Mouse (Mus musculus) heart, embryonic 15.5 days (tissue): ENCODE measurements around the gene Bnc2. TPM values are rescaled to one million over a fixed set of nuclear protein-coding genes. Genes with fewer than 3 reads are reported as not detected.

Experiments used
- ATAC-seq: fragments of 200-750 bp; cut with Nextera tagmentation; replicated peaks from 2 replicates; pipeline ENCODE4 v1.8.0; 2017; ENCODE audit warnings: low read depth, moderate TSS enrichment; ENCODE audit not compliant: insufficient number of reproducible peaks, insufficient read depth, low FRiP score
- H3K27ac ChIP-seq: fragments of 300-500 bp; sonication (generic); 2 replicates; pipeline ENCODE4 v1.5.1; 2015; ENCODE audit warnings: mild to moderate bottlenecking, inconsistent platforms
- H3K27me3 ChIP-seq: fragments of 300-500 bp; sonication (generic); 2 replicates; pipeline ENCODE4 v1.6.1; 2015; ENCODE audit warnings: inconsistent platforms
- H3K36me3 ChIP-seq: fragments of 300-500 bp; sonication (generic); 2 replicates; pipeline ENCODE4 v1.6.1; 2015; ENCODE audit warnings: mild to moderate bottlenecking, inconsistent platforms
- H3K4me1 ChIP-seq: fragments of 300-500 bp; sonication (generic); replicated peaks from 2 replicates; pipeline ENCODE4 v1.6.1; 2015; ENCODE audit warnings: inconsistent platforms
- H3K4me2 ChIP-seq: fragments of 300-500 bp; sonication (generic); 2 replicates; pipeline ENCODE4 v1.6.1; 2015; ENCODE audit warnings: inconsistent platforms, mild to moderate bottlenecking, moderate library complexity
- H3K4me3 ChIP-seq: fragments of 300-500 bp; sonication (generic); 2 replicates; pipeline ENCODE4 v1.5.1; 2015; ENCODE audit warnings: mild to moderate bottlenecking, inconsistent platforms
- H3K9ac ChIP-seq: fragments of 300-500 bp; sonication (generic); 2 replicates; pipeline ENCODE4 v1.6.1; 2015; ENCODE audit warnings: mild to moderate bottlenecking, inconsistent platforms
- H3K9me3 ChIP-seq: fragments of 300-500 bp; sonication (generic); replicated peaks from 2 replicates; pipeline ENCODE4 v1.6.1; 2016; ENCODE audit warnings: inconsistent platforms
- WGBS: fragments of 180-500 bp; shearing (Covaris S2); methylation state at CpG from one replicate; pipeline ENCODE4 v1.1.7; 2015; ENCODE audit warnings: mixed read lengths; 5-methylcytosine and 5-hydroxymethylcytosine counted together
- polyA plus RNA-seq: library from polyadenylated mRNA; unstranded; fragments of >200 nt; fragmentation: Nextera tagmentation; extraction: Ambion mirVana; gene quantifications from 2 replicates; pipeline ENCODE4 v1.2.1, GENCODE M21; 2015

Bnc2 gene
- polyA plus RNA-seq, 1 experiment from 2014 or later: 1.1 TPM

GRCm38 (mm10) chr4:84231251-84231650 lies 443.8 kb downstream of the Bnc2 start:
- H3K36me3 ChIP-seq: no peaks in the 10 kb centered on the region
- no peak overlapping the region for H3K27ac ChIP-seq
- no peaks in the 10 kb centered on the region for H3K27me3 ChIP-seq
- ATAC-seq: no peak
- no peak overlapping the region for H3K4me3 ChIP-seq
- H3K9me3 ChIP-seq: no peaks in the 10 kb centered on the region
- no peak overlapping the region for H3K9ac ChIP-seq
- no peak overlapping the region for H3K4me2 ChIP-seq
- 78% methylated on average over 2 of the region's 2 CpGs for WGBS
- H3K4me1 ChIP-seq: no peaks in the 10 kb centered on the region

GRCm38 (mm10) chr4:84229189-84229960 lies 445.7 kb downstream of the Bnc2 start:
- Histone ChIP-seq H3K27me3 (no peaks in the 10 kb centered on the region), H3K4me2 (no peak overlapping the region), H3K9ac (no peak overlapping the region), H3K4me1 (no peaks in the 10 kb centered on the region), H3K27ac (no peak overlapping the region), H3K4me3 (no peak overlapping the region), H3K36me3 (no peaks in the 10 kb centered on the region), H3K9me3 (no peaks in the 10 kb centered on the region)
- ATAC-seq: no peak
- WGBS: 65% methylated on average over 10 of the region's 10 CpGs

- Histone ChIP-seq H3K4me3 (no peak overlapping the region), H3K4me1 (no peaks in the 10 kb centered on the region), H3K9ac (no peak overlapping the region), H3K4me2 (no peak overlapping the region), H3K27me3 (no peaks in the 10 kb centered on the region), H3K9me3 (no peaks in the 10 kb centered on the region), H3K27ac (no peak overlapping the region), H3K36me3 (no peaks in the 10 kb centered on the region)
- no peak for ATAC-seq
- 84% methylated on average over 5 of the region's 5 CpGs for WGBS
These were observed 446.5 kb downstream of the Bnc2 start for GRCm38 (mm10) chr4:84228551-84228950.

Other genes starting within 250 kb of the Bnc2 start
- gene Cntln, start 209.0 kb upstream of the Bnc2 start, polyA plus RNA-seq: 6.2 and 6.5 TPM in 2 replicates